Mouse (Mus musculus) adrenal gland, adult (tissue): ENCODE measurements at regions not wholly inside any gene's neighbourhood (a gene's known extent, or its start where the extent isn't known, plus 50 kb on each side); places are given as distances from the start of the nearest gene placed in this dataset.

ENCODE experiments used
- DNase-seq, 2 experiments: peaks; one replicate each; pipeline ENCODE4 v3.0.0; 2022 to 2023; ENCODE audit warnings: low spot score in 1 of 2; ENCODE audit not compliant: inconsistent age in 2 of 2

DNA sequence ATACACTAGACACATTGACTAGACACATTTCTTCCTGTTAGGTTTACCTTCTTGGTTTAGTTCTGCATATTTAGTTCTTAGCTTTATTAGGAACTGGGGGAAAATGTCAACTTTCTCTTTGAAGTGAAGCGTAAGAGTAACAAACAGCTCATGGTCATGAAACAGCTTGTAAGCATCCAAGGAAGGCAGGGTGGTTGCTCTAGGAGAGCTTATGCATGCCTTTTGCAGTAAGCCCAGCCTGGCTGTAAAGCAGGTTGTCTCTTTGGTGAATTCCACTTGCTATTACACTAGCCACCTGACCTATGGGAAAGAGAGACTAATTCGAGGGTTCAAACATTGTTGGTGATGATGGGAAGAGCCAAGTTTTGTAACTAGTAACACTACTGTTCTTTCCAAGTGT is 168.9 kb upstream of the Trib2 start:
- no peak for DNase-seq

DNA sequence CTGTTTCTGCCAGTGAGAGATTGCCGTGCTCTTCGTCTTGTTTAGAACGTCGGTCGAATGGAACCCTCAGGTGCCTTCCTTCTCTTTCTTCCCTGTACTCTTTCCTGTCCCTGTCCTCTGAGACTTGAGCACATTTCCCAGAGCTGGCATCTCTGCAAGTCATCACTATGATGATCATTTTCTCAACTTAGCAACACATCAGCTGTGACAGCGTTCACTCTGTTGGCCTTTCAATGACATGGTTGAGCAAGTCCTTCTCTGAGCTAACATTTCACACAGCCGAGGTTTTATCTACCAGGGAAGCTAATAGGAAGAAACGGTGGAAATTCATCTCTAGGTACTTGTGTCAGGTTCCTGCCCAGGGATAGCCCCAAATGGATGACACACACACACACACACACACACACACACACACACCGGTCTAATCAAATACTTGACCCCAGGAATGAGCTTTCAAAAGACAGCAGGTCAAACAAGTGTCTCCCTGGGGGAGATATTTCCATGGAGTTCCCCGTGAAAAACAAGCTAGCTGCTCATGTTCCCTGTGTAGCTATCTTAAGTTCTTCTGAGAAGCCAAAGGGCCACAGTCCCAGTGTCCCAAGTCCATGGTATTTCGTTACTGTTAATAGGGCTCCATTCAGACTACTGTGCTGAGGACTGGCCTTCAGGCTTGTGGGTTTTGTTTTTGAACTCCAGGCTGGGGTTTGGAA is 167.0 kb upstream of the Trib2 start:
- DNase-seq, result no peak

DNA sequence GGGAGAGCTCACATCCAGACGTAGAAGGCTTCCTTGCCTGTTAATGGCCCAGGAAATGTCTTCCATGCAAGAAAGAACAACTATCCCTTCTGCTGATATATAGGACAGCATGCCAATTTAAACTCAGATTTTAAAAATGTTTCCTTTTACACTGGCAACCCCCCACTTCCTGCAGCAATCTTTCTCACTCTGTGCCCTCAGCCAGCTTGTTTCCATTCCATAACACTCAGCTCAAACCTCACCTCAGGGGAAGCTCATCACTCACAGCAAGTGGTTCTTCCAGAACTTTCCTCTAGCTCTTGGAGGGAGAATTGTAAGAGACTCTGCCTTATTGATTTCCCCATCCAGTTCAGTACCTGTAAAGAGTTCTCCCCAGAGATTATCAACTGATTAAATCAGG is 165.0 kb upstream of the Trib2 start:
- DNase-seq, result no peak

DNA sequence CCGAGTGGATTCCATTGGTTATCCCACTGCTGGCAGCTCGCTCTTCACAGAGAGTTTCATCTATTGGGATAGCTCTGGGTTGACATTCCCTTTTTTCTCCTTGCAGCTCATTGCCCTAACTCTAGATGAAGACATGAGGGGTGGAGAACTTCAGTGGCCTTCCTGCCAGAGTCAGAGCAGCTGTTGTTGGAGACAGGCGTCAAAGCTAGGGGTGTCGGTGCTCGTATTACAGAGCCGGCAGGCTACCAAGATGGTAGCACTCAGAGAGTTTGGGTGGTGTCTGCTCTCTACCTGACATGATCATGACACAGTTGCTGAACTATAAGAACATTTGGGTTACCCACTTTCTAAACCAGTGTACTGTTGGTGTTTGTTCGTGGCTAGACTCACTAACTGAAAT is 162.5 kb upstream of the Trib2 start:
- DNase-seq, result no peak

DNA sequence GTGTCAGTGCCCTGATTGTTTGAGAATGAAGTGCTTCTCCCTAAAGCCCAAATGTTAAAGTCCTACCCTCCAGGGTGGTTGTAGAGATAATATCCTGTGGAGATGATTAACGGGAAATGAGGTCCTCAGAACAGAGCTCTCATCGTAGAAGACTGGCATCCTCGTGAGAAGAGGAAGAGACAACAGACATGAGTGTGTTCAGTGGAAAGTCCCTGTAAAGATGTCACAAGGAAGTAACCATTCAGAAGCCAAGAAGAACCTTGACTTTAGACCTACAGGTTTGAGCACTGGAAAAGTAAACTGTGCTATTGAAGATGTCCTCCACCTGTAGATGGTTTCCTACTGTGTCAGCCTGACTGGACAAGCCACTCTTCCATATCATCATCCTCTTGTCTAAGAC is 155.1 kb upstream of the Trib2 start:
- no peak for DNase-seq

DNA sequence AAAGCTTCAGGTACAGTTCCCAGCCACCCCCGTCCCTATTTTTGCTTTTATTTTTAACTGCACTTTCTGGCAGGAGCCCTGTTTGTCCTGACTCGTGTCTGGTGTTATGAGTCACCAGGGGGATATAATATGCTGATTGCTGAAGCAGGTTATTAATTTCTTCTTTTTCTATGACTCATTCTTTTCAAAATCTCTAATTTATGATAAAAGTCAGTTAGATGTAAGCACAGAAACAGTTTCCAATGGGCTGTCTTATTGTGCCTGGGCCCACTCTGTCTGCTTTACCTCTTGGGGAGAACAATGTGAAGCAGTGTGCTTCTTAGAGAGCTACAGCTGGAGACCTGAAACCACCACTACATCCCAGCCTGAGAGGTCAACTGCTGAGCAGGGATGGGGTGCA is 153.5 kb upstream of the Trib2 start:
- peak in 1 of 2 experiments; percentile 60 for DNase-seq

DNA sequence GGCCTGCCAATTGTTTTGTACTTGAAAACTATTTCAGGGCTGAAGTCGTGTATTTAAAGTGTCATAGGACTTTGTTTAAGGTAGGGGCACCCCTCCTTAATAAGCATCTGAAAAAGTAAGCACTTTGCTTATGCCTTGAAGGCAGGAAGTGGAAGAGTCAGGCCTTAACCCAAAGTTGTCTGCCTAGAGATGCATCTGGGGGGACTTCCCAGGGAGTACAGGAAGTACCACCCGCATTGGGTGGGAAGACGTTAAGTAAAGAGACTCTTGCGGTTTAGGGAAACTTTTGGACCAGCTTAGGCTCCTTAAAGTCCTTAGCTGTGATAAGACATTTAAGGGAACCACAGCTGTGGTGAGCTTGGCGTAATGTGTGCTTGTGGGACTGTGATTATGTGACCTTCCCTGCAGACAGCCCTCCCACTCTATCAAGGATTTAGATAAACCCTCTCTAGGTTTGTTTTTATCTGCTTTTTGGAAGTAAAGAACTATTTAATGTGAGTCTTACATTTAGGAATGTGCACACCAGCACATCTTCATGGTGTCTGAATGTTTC is 150.9 kb upstream of the Trib2 start:
- DNase-seq, result no peak

DNA sequence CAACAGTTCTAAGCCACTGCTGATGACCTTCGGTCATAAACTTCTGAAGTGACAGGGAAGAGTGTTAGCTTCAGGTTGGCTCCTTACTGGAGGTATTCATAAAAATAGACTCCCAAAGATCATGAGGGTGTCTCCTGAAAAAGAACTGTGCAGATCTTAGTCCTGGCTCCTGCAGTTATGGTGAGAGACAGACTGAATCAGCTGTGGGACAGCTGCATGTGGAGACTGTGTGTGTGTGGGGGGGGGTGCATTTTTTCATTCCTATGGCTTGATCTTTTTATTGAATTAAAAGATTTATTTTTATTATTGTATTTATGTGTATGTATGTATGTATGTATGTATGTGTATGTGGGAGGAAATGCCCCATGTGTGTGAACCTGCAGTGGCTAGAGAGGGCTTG is 149.9 kb upstream of the Trib2 start:
- no peak for DNase-seq

DNA sequence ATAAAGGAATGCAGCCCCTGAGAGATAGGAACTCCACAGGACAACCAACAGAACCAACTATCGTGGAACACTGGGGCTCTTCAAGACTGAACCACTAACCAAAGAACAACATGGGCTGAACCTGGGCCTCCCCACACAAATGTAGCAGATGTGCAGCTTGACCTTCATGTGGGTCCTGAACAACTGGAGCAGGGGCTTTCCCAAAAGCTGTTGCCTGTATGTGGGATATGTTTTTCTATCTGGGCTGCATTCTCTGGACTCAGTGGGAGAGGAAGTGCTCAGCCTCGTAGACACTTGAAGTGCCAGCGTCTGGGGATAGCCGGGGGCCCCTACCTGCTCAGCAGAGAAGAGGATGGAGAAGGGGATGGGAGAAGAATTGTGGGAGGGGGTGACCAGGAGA is 149.2 kb upstream of the Trib2 start:
- no peak for DNase-seq

DNA sequence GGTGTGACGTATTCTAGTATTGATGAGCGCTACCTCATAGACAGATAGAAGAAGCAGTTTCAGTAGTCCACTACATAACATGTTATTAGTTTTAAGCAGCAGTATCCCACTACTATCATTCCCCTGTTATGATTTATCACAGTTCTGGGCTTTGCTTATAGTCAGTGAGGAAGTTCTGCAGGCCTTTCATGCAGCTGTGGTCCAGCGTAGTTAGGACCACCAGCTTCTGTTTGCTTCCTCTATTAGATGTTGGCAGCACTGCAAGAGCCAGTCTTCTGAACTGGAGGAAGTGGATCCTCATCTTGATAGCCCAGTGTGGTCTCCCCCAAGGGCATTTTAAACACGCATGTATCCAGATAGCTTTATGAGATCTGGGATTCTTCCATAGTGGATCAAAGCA is 147.4 kb upstream of the Trib2 start:
- DNase-seq, result no peak

DNA sequence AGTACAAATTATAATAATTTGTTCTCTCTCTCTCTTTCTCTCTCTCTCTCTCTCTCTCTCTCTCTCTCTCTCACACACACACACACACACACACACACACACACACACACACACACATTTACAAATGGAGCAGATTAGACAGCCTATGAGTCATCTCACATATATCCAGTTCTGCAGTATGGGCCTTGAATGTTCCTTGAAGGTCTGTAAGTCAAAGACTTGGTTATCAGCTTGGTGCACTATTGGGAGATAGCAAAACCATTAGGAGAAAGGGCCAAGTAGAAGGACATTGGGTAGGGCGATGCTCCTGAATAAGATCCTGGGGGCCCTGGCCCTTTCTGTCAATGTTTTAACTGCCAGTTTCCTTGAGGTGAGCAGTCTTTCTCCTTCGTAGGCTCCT is 145.1 kb upstream of the Trib2 start:
- no peak for DNase-seq

DNA sequence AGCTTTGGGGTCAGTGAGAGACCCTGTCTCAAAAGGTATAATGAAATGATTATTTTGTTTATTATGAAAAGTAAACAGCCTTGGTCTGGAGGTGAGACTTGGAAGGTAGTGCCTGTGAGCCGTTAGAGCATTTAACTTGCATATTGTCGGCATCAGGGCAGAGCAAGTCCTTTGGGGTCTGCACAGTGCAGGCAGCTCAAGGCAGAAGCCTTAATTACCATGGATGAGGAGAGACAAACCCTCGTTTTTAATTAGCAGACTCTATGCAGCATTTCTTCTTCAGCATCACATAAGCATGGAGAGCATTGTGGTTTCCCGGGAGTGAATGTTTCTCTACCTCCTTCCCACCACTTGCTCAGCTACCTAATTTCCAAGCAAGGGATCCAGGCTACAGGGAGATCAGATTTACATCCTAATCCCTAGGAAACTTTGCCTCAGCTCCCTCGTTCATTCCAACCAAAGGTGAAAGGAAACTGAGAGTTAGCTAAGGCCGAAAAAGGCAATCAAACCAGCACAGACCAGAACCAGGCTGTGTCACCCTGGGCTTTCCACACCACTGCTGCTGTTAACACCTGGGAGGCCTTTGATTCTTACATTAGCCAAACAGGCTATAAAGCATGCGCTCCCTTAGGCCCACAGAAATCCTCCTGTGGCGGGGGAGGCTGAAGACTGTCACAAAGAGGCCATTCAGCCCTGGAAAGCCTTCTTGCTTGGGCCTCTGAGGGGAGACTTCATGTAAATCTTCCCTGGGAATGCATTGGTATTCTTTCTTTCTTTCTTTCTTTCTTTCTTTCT is 120.9 kb upstream of the Trib2 start:
- DNase-seq, result no peak

DNA sequence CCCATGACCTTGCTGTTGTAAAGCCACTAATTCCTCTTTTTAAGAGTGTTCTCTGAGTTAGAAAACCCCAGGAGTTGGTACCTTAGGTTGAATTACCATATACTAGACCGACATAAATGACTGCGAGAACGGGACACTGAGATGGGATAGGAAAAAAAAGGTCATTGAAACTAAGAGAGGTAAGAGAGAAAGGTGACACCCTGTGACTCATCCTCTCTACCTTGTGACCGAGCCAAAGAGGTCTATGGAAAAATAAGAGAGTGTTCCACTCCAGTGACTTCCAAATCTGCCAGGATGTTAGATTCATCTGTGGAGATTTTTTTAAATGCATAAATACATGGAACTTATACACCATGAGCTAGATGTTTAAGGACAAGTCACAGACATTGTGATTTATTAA is 115.3 kb upstream of the Trib2 start:
- no peak for DNase-seq

DNA sequence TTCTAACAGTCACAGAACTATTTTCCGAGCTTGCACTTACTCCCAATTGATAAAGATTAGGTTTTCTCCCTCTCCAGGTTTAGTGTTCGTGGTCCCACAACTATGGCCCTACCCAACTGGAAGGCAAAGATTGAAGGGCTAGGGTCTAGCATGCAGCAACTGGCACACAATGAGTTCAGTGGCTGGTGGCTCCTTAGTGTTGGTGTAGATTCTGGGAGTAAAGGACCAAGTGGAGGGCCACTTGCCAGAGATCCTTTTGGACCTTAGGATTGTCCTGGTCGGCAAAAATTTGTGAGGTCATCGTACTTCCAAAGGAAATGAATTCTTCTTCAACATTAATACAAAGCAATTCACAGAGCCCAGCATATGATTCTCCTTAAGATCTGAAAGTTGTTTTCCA is 114.8 kb upstream of the Trib2 start:
- DNase-seq, result no peak

DNA sequence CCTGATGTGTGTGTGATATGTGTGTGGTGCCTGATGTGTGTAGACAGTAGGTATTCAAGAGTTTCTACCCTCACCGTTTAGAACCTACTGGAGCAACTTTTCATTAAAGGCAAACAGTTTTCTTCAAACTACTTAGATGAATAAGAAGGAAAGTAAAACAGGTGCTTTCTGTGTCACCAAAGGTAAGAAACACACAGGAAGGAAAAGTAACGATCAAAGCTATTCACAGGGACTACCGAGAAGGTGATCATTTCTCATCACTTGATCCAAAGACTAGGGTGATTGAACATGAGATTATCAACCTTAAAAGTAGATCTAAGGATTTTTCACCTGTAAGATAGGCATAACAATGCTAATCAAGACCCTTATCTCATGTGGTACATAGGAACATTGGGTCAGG is 113.4 kb upstream of the Trib2 start:
- DNase-seq, result no peak

DNA sequence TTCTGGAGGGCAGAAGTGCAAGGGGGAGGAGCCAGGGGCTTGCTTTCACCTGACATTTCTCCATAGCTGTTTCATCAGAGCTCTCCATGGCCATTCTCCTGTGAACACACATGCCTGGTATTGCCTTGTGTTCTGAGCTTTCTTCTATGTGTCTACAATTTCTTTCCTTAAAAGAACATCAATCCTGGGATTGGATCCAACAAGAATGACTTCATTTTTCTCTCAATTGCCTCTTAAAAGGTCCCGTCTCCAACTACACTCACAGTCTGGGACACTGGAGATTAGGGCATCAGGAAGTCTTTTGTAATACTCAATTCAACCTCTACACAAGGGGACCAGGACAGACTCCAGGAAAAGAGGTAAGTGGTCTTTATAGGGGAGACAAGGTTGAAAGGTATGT is 112.8 kb upstream of the Trib2 start:
- DNase-seq, result no peak

DNA sequence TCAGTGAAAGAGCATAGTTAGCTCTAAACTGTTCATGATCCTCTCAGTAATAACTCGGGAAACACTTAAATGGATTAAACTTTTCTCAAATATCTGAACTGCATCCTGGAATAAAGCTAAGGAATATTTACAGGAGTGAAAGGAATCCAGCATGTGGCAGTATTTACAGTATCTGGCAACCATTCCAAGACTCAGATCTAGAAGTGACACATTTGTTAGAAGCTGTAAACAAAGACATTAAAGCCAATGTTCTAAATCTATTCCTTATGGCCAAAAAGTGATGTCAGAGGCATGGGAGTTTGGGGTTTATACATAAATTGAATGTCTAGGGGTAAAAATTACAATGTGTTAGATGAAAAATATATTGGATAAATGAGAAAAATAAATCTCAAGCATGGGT is 101.6 kb upstream of the Trib2 start:
- no peak for DNase-seq

DNA sequence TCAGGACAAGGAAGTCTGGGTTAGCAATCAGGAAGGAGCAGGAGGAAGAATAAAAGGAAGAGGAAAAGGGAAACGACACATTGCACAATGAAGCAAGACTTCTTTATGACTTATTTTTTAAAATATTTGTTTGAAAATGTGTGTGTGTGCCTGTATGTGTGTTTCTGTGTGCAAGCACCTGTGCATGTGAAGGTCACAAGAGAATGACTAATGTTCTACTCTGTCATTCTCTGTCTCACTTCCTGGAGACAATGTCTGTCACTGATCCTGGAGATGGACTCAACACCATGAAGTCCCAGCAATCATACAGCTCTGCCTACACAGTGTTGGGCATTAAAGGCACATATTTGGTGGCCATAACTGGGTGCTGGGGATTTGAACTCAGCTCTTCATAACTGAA is 96.2 kb upstream of the Trib2 start:
- DNase-seq, result no peak

DNA sequence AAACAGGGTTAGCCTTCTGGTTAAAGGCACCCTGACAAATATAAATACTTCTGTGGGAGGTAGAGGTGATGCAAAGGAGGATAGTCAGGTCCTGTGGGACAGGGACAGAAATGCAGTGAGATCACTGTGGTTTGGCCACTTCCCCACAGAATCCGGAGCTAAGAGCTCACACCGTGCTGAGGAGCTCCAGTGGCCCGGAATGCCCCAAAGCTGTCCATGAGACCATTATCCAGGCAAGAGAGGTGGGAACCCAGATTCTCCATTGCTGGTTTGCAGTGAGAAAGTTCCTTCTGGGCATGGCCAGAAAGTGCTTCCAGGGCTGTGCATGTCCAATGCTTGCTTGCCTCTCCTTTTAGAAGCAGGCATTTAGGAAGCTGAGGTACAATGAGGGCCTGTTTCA is 95.8 kb upstream of the Trib2 start:
- no peak for DNase-seq

DNA sequence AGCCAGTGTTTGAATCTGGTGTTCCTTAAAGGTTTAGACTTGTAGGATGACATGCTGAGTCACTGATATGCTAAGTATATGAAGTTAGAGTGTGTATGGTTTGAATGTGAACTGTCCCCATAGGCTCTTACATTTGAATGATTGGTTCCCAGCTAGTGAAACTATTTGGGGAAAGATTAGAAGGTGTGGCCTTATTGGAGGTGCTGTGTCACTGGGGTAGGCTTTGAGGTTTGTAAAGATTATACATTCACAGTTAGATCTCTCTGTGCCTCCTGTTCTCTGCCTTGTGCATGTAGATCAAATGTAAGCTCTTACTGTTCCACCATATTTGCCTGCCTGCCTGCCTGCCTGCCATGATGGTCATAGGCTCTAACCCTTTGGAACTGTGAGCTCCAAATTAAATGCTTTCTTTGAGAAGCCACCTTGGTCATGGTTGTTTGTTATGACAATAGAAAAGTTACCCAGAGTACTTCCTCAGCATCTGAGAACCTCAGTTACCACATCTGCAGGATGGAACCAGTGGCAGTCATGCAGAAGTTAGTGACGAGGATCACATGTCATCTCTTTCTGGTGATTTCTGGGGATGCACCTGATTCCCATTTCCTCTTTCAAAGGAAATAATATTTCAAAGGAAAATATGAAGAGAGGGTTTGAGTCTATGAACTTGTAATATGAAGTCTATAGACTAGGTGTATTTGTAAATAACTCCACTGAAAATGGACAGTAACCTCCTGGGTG is 94.7 kb upstream of the Trib2 start:
- DNase-seq, result no peak

DNA sequence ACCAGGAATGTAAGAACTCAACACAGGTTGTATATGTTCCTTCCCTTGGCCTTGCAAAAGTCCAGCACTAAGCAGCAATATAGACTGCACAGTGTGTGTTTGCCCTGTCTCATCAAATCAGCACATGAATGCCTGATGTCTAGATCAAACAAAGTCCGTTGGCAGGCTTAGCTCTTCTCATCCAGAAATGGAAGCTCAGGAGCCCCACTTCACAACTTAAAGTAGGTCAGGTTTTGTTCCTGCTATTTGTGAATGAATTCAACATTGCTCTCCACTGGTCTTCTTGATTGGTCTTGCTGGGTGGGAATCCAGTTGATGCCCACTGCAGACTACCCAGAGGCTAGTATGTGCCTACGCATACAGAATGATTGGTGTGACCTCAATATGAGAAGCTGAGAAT is 80.8 kb upstream of the Trib2 start:
- no peak for DNase-seq

DNA sequence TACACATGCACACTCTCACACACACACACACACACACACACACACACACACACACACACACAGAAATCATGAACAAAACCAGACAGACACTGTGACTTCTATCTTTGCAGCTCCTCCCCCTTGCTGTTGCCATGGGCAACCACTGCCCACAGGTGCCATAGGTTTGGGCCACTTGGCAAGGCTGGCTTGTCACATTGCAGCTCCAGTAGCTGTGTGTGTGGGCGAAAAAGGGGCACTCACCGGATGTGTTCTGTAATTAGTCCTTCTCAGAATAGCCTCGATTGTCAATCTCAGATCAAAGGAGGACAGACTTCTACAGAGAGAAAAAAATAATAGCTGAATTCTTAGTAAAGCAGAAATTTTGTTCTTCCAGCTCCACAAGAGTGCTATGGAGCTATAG is 79.8 kb upstream of the Trib2 start:
- DNase-seq, result peak; percentile 7 to 29
